Mouse (Mus musculus): ENCODE measurements around the gene Fibp.

DNA sequence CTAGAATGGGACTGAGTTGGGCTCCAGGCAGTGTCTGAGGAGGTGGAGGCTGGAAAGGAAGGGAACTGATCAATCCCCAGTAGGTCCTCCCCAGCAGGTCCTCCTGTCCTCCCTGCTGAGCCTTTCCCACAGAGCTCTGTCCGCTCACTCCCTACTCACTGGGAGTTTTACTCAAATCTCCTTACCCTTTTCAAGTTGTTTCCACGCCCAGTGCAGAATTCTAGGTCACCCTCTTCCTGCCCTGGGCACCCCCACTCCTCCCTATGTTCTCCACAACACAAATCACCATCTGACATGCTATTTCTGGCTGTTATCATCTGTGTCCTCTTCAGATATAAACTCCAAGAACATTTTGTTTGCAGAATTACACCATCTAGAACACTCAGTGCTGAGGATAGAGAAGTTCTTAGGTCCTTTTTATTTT lies 45.9 kb upstream of the Fibp start:
- TF ChIP-seq CTCF (IDR thresholded peaks at IDR 0.05) (no peak), EP300 (IDR thresholded peaks at IDR 0.05; ENCODE audit: insufficient read depth, low read depth, low read length) (peak; percentile 74; the same call in 1 of the 2 replicates), POLR2A (IDR thresholded peaks at IDR 0.05; ENCODE audit: insufficient read depth, low read depth, low read length) (peak; percentile 96)

All from heart, adult 2 months (tissue).